In genomic region chr12:33333914-33334313, GRCm38 (mm10) we compare ENCODE assay signal across 9 mouse cellular contexts.
DNase-seq lines count a peak whose midpoint lies in the region; ATAC-seq lines count a peak whose summit lies in the region.
"Had no signal": no experiment of that assay in that cellular context is flagged by ENCODE, and none has a peak within 500 bp of the region (broad histone marks: within the 10 kb centered on the region; RNA-seq: fewer than 3 reads in every experiment).

No protein-coding gene starts in this region.

- H3K4me3 ChIP-seq in forebrain, embryonic 11.5 days (ENCODE audit: low read depth, low read length): no peak overlapping the region
- H3K4me3 ChIP-seq in heart, embryonic 15.5 days: no peak overlapping the region
- no peak overlapping the region for H3K4me3 ChIP-seq in liver, embryonic 13.5 days (replicated peaks)
- H3K4me3 ChIP-seq in neural tube, embryonic 12.5 days: no peak overlapping the region
- H3K4me3 ChIP-seq in stomach, embryonic 16.5 days (replicated peaks; ENCODE audit: low read length): no peak overlapping the region
- H3K4me3 ChIP-seq: embryonic facial prominence, embryonic 12.5 days had no signal

- WGBS in forebrain, embryonic 11.5 days: 36% methylated on average over 8 of the region's 8 CpGs
- WGBS in heart, embryonic 15.5 days: 15% methylated on average over 8 of the region's 8 CpGs
- WGBS in liver, embryonic 13.5 days (ENCODE audit: insufficient replicate concordance): 23% methylated on average over 8 of the region's 8 CpGs
- WGBS in neural tube, embryonic 12.5 days: 33% methylated on average over 8 of the region's 8 CpGs
- WGBS in stomach, embryonic 16.5 days: 23% methylated on average over 8 of the region's 8 CpGs

- peak; percentile 88 for DNase-seq in CD4-positive, CD25-positive, alpha-beta regulatory T cell, adult 2 months (ENCODE audit: low read depth, low spot score)
- peak; percentile 43 for DNase-seq in brain, embryonic 18.5 days (ENCODE audit: low read depth, low spot score)
- DNase-seq in forebrain, embryonic 11.5 days (ENCODE audit: low spot score): peak; percentile 89
- peak; percentile 89 for DNase-seq in kidney, postnatal 14 days
- DNase-seq in liver, embryonic 13.5 days: peak; percentile 74

- H3K9ac ChIP-seq in forebrain, embryonic 11.5 days (ENCODE audit: low read length): no peak overlapping the region
- no peak overlapping the region for H3K9ac ChIP-seq in heart, embryonic 15.5 days
- H3K9ac ChIP-seq in liver, embryonic 13.5 days: peak overlapping the region; percentile 3; the same call in 1 of the 2 replicates
- no peak overlapping the region for H3K9ac ChIP-seq in neural tube, embryonic 12.5 days
- H3K9ac ChIP-seq in stomach, embryonic 16.5 days (ENCODE audit: low read length): no peak overlapping the region
- H3K9ac ChIP-seq: embryonic facial prominence, embryonic 12.5 days had no signal

- H3K9me3 ChIP-seq in forebrain, embryonic 11.5 days (ENCODE audit: control insufficient read depth, low read length): no peaks in the 10 kb centered on the region
- no peaks in the 10 kb centered on the region for H3K9me3 ChIP-seq in heart, embryonic 15.5 days (replicated peaks)
- no peaks in the 10 kb centered on the region for H3K9me3 ChIP-seq in liver, embryonic 13.5 days (replicated peaks)
- no peaks in the 10 kb centered on the region for H3K9me3 ChIP-seq in neural tube, embryonic 12.5 days
- no peaks in the 10 kb centered on the region for H3K9me3 ChIP-seq in stomach, embryonic 16.5 days (replicated peaks; ENCODE audit: control insufficient read depth, low read length)
- H3K9me3 ChIP-seq: embryonic facial prominence, embryonic 12.5 days had no signal

- H3K4me2 ChIP-seq in forebrain, embryonic 11.5 days (ENCODE audit: low read depth, low read length, severe bottlenecking): no peak overlapping the region
- H3K4me2 ChIP-seq in heart, embryonic 15.5 days: no peak overlapping the region
- no peak overlapping the region for H3K4me2 ChIP-seq in liver, embryonic 13.5 days
- no peak overlapping the region for H3K4me2 ChIP-seq in neural tube, embryonic 12.5 days (replicated peaks)
- H3K4me2 ChIP-seq in stomach, embryonic 16.5 days (ENCODE audit: low read depth, low read length): no peak overlapping the region
- H3K4me2 ChIP-seq: embryonic facial prominence, embryonic 12.5 days had no signal

- no peaks in the 10 kb centered on the region for H3K27me3 ChIP-seq in forebrain, embryonic 11.5 days (ENCODE audit: control insufficient read depth, insufficient read depth, low read length)
- 0 out of 2 replicates have a peak, but pooled peaks cover 7% of the 10 kb centered on the region for H3K27me3 ChIP-seq in heart, embryonic 15.5 days
- H3K27me3 ChIP-seq in liver, embryonic 13.5 days: no peaks in the 10 kb centered on the region
- H3K27me3 ChIP-seq in neural tube, embryonic 12.5 days (replicated peaks): no peaks in the 10 kb centered on the region
- H3K27me3 ChIP-seq in stomach, embryonic 16.5 days (ENCODE audit: control insufficient read depth, insufficient read depth, low read length): no peaks in the 10 kb centered on the region
- H3K27me3 ChIP-seq: embryonic facial prominence, embryonic 12.5 days had no signal

- H3K27ac ChIP-seq in forebrain, embryonic 11.5 days (ENCODE audit: low read depth, low read length): no peak overlapping the region
- H3K27ac ChIP-seq in heart, embryonic 15.5 days: no peak overlapping the region
- peak overlapping the region; percentile 86 for H3K27ac ChIP-seq in liver, embryonic 13.5 days
- no peak overlapping the region for H3K27ac ChIP-seq in neural tube, embryonic 12.5 days
- H3K27ac ChIP-seq in stomach, embryonic 16.5 days (ENCODE audit: low read length): no peak overlapping the region
- H3K27ac ChIP-seq: embryonic facial prominence, embryonic 12.5 days had no signal

- H3K36me3 ChIP-seq in forebrain, embryonic 11.5 days (ENCODE audit: control insufficient read depth, insufficient read depth, low read length): no peaks in the 10 kb centered on the region
- no peaks in the 10 kb centered on the region for H3K36me3 ChIP-seq in heart, embryonic 15.5 days
- H3K36me3 ChIP-seq in liver, embryonic 13.5 days: peaks cover 58% of the 10 kb centered on the region
- H3K36me3 ChIP-seq in neural tube, embryonic 12.5 days: no peaks in the 10 kb centered on the region
- H3K36me3 ChIP-seq in stomach, embryonic 16.5 days (ENCODE audit: control insufficient read depth, insufficient read depth, low read length): no peaks in the 10 kb centered on the region
- H3K36me3 ChIP-seq: embryonic facial prominence, embryonic 12.5 days had no signal

- ATAC-seq in forebrain, embryonic 11.5 days (replicated peaks; ENCODE audit: low FRiP score): peak; percentile 78
- ATAC-seq in heart, embryonic 15.5 days (replicated peaks; ENCODE audit: insufficient number of reproducible peaks, insufficient read depth, low FRiP score, low read depth): 0 out of 2 replicates have a peak, but pooled peaks have one; percentile 31
- peak; percentile 57 for ATAC-seq in liver, embryonic 13.5 days (ENCODE audit: low read depth)
- ATAC-seq in neural tube, embryonic 12.5 days (ENCODE audit: low FRiP score, low read depth): peak; percentile 62
- peak; percentile 67; the same call in 1 of the 2 replicates for ATAC-seq in stomach, embryonic 16.5 days (ENCODE audit: insufficient read depth, low FRiP score)

- H3K4me1 ChIP-seq in forebrain, embryonic 11.5 days (replicated peaks; ENCODE audit: control insufficient read depth, insufficient read depth, low read length): no peaks in the 10 kb centered on the region
- 0 out of 2 replicates have a peak, but pooled peaks cover 4% of the 10 kb centered on the region for H3K4me1 ChIP-seq in heart, embryonic 15.5 days (replicated peaks)
- H3K4me1 ChIP-seq in liver, embryonic 13.5 days (replicated peaks): peaks cover 40% of the 10 kb centered on the region
- peaks cover 14% of the 10 kb centered on the region; the same call in 1 of the 2 replicates for H3K4me1 ChIP-seq in neural tube, embryonic 12.5 days
- no peaks in the 10 kb centered on the region for H3K4me1 ChIP-seq in stomach, embryonic 16.5 days (ENCODE audit: control insufficient read depth, insufficient read depth, low read length)
